Mouse (Mus musculus) stomach, embryonic 14.5 days (tissue): ENCODE measurements around the gene Npvf. TPM values are rescaled to one million over a fixed set of nuclear protein-coding genes. Genes with fewer than 3 reads are reported as not detected.
"Not testable (repeated sequence)": the region's sequence is repeated elsewhere in the genome, so short reads cannot be mapped to it uniquely, and the experiment has no call there.

Experiments used
- ATAC-seq: fragments of 200-750 bp; cut with Nextera tagmentation; 2 replicates; pipeline ENCODE4 v1.8.0; 2017; ENCODE audit warnings: low read depth, moderate TSS enrichment; ENCODE audit not compliant: insufficient number of reproducible peaks, insufficient read depth, low FRiP score
- H3K27ac ChIP-seq: fragments of 300-500 bp; sonication (generic); 2 replicates; pipeline ENCODE4 v1.5.1; 2014; ENCODE audit warnings: mild to moderate bottlenecking, low read length, moderate library complexity, mixed read lengths
- H3K27me3 ChIP-seq: fragments of 300-500 bp; sonication (generic); 2 replicates; pipeline ENCODE4 v1.6.1; 2014; ENCODE audit warnings: low read length, control low read depth, mixed read lengths; ENCODE audit not compliant: control insufficient read depth, insufficient read depth
- H3K36me3 ChIP-seq: fragments of 300-500 bp; sonication (generic); 2 replicates; pipeline ENCODE4 v1.6.1; 2014; ENCODE audit warnings: mild to moderate bottlenecking, control low read depth, low read length, moderate library complexity, mixed read lengths; ENCODE audit not compliant: control insufficient read depth, insufficient read depth
- H3K4me1 ChIP-seq: fragments of 300-500 bp; sonication (generic); 2 replicates; pipeline ENCODE4 v1.6.1; 2014; ENCODE audit warnings: low read length, control low read depth, mixed read lengths; ENCODE audit not compliant: control insufficient read depth, insufficient read depth
- H3K4me2 ChIP-seq: fragments of 300-500 bp; sonication (generic); replicated peaks from 2 replicates; pipeline ENCODE4 v1.6.1; 2014; ENCODE audit warnings: low read depth, low read length, control low read depth
- H3K4me3 ChIP-seq: fragments of 300-500 bp; sonication (generic); 2 replicates; pipeline ENCODE4 v1.5.1; 2014; ENCODE audit warnings: low read depth, low read length, control low read depth
- H3K9ac ChIP-seq: fragments of 300-500 bp; sonication (generic); replicated peaks from 2 replicates; pipeline ENCODE4 v1.6.1; 2014; ENCODE audit warnings: low read depth, mild to moderate bottlenecking, control low read depth, low read length, moderate library complexity, mixed read lengths
- H3K9me3 ChIP-seq: fragments of 300-500 bp; sonication (generic); 2 replicates; pipeline ENCODE4 v1.6.1; 2016; ENCODE audit warnings: low read depth, low read length, control low read depth; ENCODE audit not compliant: control insufficient read depth
- WGBS: fragments of 180-500 bp; shearing (Covaris S2); extraction: QIAGEN DNeasy Blood & Tissue Kit; methylation state at CpG from one replicate; pipeline ENCODE4 v1.1.7; 2014; 5-methylcytosine and 5-hydroxymethylcytosine counted together
- polyA plus RNA-seq: library from polyadenylated mRNA; unstranded; fragments of >200 nt; fragmentation: Nextera tagmentation; extraction: Ambion mirVana; gene quantifications from 2 replicates; pipeline ENCODE4 v1.2.1, GENCODE M21; 2014

Gene Npvf
- polyA plus RNA-seq, 1 experiment from 2014 or later = not detected

- Histone ChIP-seq H3K4me2 (no peak overlapping the region), H3K27me3 (no peaks in the 10 kb centered on the region), H3K36me3 (no peaks in the 10 kb centered on the region), H3K4me3 (no peak overlapping the region), H3K9ac (no peak overlapping the region), H3K4me1 (peaks cover 10% of the 10 kb centered on the region; the same call in 1 of the 2 replicates), H3K9me3 (no peaks in the 10 kb centered on the region), H3K27ac (no peak overlapping the region)
- ATAC-seq = no peak
- 72% methylated on average over 6 of the region's 6 CpGs for WGBS
Measured at GRCm38 (mm10) chr6:50647656-50648055, 6.6 kb downstream of the Npvf start.

DNA sequence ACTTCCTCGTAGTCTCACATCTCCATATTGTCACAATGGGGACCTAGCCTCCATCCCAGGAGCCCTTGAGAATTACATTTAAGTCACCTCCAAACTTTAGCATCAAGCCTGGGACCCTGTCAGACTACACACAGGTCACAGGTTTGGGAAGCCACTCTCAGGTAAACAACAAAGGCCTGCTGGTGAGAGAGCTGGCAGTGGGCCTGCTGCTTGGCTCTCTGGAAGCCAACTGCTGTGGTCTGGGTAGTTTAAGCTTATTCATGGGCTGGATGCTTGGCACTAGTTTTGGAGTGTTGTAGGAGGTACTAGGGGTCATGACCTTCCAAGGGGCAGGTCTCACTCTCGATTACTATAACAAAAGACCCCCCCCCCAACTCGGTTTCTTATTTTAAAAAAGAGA is 7.6 kb downstream of the Npvf start:
- no peak for ATAC-seq
- WGBS = 57% methylated on average over 3 of the region's 3 CpGs
- Histone ChIP-seq H3K36me3 (no peaks in the 10 kb centered on the region), H3K9ac (no peak overlapping the region), H3K9me3 (no peaks in the 10 kb centered on the region), H3K27me3 (no peaks in the 10 kb centered on the region), H3K4me3 (no peak overlapping the region), H3K4me1 (peaks cover 8% of the 10 kb centered on the region; the same call in 1 of the 2 replicates), H3K27ac (no peak overlapping the region), H3K4me2 (no peak overlapping the region)

GRCm38 (mm10) chr6:50644701-50645100 is 9.5 kb downstream of the Npvf start:
- H3K36me3 ChIP-seq = no peaks in the 10 kb centered on the region
- H3K27me3 ChIP-seq = no peaks in the 10 kb centered on the region
- H3K4me1 ChIP-seq = peaks cover 9% of the 10 kb centered on the region
- ATAC-seq = no peak
- no peak overlapping the region for H3K4me3 ChIP-seq
- WGBS = 55% methylated on average over 3 of the region's 3 CpGs
- H3K27ac ChIP-seq = no peak overlapping the region
- H3K9me3 ChIP-seq = no peaks in the 10 kb centered on the region
- H3K4me2 ChIP-seq = no peak overlapping the region
- no peak overlapping the region for H3K9ac ChIP-seq

DNA sequence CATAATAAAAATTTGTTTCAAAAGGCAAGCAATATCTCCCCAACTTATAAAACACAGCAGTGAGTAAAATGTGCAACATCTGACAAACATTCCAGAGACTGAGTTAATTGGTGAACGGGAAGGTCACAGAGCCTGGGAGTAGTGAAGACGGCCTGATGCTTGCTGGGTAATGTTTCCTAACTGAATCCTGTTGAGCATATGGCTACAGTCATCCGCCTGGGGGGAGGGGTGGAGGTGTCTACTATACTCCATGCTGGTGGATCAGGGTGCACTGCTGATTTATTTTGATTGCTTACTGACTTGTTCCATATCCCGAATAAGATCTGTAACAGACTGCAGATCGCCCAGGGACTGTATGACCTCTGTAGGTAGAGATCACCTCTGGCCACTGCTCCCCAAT is 12.3 kb downstream of the Npvf start:
- Histone ChIP-seq H3K4me2 (no peak overlapping the region), H3K4me1 (peaks cover 13% of the 10 kb centered on the region), H3K36me3 (no peaks in the 10 kb centered on the region), H3K27me3 (no peaks in the 10 kb centered on the region), H3K9ac (no peak overlapping the region), H3K4me3 (no peak overlapping the region), H3K27ac (no peak overlapping the region), H3K9me3 (no peaks in the 10 kb centered on the region)
- 41% methylated on average over 5 of the region's 5 CpGs for WGBS
- ATAC-seq = no peak; the same call in 1 of the 2 replicates

- Histone ChIP-seq H3K27ac (no peak overlapping the region), H3K9me3 (no peaks in the 10 kb centered on the region), H3K36me3 (no peaks in the 10 kb centered on the region), H3K4me1 (peaks cover 13% of the 10 kb centered on the region), H3K4me2 (no peak overlapping the region), H3K27me3 (no peaks in the 10 kb centered on the region), H3K4me3 (no peak overlapping the region), H3K9ac (no peak overlapping the region)
- no peak for ATAC-seq
- 76% methylated on average over 4 of the region's 4 CpGs for WGBS
Measured at GRCm38 (mm10) chr6:50640377-50640776, 13.9 kb downstream of the Npvf start.

DNA sequence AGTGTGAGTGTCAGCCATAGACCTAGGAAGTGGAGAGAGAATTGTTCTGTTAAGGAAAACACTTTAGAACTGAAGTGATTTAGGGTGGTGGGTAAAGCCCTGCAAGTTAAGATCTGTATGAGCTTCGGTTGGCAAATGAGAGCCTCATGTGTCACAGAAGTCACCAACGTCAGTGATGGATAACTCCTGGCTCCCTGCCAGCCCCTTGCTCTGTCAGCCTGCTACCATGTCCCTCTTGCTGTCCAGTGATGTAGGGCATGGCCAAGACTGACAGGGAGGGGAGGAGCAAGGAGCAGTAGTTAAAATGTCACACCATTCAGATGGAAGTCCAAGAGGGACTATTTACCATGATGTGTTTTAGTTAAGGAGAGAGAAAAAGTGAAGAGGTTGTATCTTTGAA is 14.6 kb downstream of the Npvf start:
- no peak for ATAC-seq
- 31% methylated on average over 2 of the region's 2 CpGs for WGBS

GRCm38 (mm10) chr6:50626170-50626569 is 28.1 kb downstream of the Npvf start:
- H3K4me1 ChIP-seq, H3K4me2 ChIP-seq, H3K27ac ChIP-seq, ATAC-seq, H3K36me3 ChIP-seq, H3K4me3 ChIP-seq, H3K27me3 ChIP-seq, H3K9ac ChIP-seq, H3K9me3 ChIP-seq: not testable (repeated sequence)
- 75% methylated on average over 2 of the region's 2 CpGs for WGBS

More for the DNA sequence above, 14.6 kb downstream of the Npvf start:
- Histone ChIP-seq H3K9ac (no peak overlapping the region), H3K4me3 (no peak overlapping the region), H3K9me3 (no peaks in the 10 kb centered on the region), H3K4me2 (no peak overlapping the region), H3K4me1 (peaks cover 8% of the 10 kb centered on the region; the same call in 1 of the 2 replicates), H3K36me3 (no peaks in the 10 kb centered on the region), H3K27ac (no peak overlapping the region), H3K27me3 (no peaks in the 10 kb centered on the region)

DNA sequence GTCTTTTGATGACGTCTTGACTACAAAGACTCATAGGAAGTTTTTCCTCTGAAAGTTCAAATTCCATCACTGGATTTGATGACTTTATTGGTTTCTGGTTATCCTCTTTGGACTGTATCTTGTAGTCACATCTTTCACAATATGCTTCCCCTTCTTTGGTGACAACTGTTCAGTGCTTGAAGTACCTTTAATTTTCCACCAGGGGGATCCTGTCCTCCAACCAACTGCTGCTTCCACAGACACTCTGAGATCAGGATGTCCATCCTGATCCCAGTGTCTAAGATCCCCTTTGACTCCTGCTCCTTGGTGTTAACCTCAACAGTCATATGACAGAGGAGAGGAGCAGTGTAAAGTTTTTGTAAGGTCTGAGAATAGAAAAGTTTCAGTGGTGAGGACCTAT is 36.0 kb downstream of the Npvf start:
- not testable (repeated sequence) for H3K4me3 ChIP-seq, H3K4me1 ChIP-seq, H3K36me3 ChIP-seq, H3K9me3 ChIP-seq, H3K4me2 ChIP-seq, ATAC-seq, H3K27ac ChIP-seq, H3K27me3 ChIP-seq, H3K9ac ChIP-seq
- WGBS = 76% methylated on average over 1 of the region's 1 CpGs

- 37% methylated on average over 4 of the region's 4 CpGs for WGBS
Measured at GRCm38 (mm10) chr6:50601620-50602019, 52.6 kb downstream of the Npvf start.

More at GRCm38 (mm10) chr6:50601620-50602019, 52.6 kb downstream of the Npvf start:
- H3K4me2 ChIP-seq = no peak overlapping the region
- H3K4me1 ChIP-seq = peaks cover 4% of the 10 kb centered on the region; the same call in 1 of the 2 replicates
- no peak overlapping the region for H3K4me3 ChIP-seq
- H3K36me3 ChIP-seq = no peaks in the 10 kb centered on the region
- no peaks in the 10 kb centered on the region for H3K27me3 ChIP-seq
- H3K27ac ChIP-seq = no peak overlapping the region
- no peaks in the 10 kb centered on the region for H3K9me3 ChIP-seq
- ATAC-seq = no peak
- no peak overlapping the region for H3K9ac ChIP-seq
